Mouse (Mus musculus) right cerebral cortex, postnatal 25 days (tissue): ENCODE results near the gene Gm7544.
"Not testable (repeated sequence)": the region's sequence is repeated elsewhere in the genome, so short reads cannot be mapped to it uniquely, and the experiment has no call there.

Source experiments
- DNase-seq: peaks from one replicate; pipeline ENCODE4 v3.0.0; 2022

The Gm7544 gene

DNA sequence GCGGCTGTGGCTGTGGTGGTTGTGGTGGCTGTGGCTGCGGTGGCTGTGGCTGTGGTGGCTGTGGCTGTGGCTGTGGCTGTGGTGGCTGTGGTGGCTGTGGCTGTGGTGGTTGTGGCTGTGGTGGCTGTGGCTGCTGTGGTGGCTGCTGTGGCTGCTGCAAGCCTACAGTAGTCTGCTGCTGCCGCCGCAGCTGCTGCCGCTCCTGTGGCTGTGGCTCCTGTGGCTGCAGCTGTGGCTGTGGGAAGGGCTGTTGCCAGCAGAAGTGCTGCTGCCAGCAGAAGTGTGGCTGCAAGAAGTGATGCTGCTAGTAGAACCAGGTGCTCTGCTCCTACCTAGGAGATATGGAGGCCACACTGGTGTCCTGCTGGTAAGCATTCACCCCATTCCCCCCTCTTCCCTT is 42.4 kb downstream of the Gm7544 start:
- not testable (repeated sequence) for DNase-seq

DNA sequence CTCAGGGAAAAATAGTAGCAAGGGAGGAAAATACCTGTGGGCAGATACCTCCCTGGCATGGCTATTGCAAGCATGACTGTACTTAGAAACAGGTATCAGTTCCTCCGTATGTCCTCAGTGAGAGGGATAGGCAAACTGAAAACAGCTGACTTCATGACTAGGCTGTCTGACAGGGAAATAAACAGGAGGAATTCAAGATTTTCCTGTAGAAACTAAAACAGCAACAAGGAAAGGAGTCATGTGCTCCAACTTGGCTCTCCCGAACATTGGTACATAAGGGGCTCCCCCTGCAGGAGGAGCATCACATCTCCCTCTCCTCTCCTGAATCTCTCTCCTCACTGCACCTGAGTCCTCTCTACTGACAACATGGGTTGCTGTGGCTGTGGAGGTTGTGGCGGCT is 42.8 kb downstream of the Gm7544 start, which contains the start of gene A030005L19Rik:
Gene A030005L19Rik (plus strand): TSS at position 301 of the 400 bp plus-strand sequence.
- DNase-seq, result no peak

DNA sequence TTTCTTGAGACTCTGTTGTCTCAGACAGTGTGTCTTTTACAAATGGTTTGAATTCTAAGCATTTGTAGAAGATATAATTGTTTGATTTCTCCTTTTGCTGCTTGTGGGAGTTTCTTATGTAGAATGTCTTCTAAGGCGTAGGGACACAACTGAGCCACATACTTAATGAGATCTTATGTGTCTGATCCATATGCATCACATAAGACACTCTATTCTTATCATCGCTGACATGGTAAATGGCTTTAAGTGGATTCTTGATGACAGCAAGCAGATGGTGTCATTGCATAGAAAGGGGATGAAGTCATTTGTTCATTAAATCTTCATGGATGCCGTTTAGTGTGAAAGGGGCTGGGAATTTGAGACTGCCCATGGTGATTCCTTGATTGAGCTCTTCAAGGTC is 49.9 kb downstream of the Gm7544 start:
- DNase-seq, result no peak
